Mouse (Mus musculus) naive thymus-derived CD4-positive, alpha-beta T cell, adult 5 months (primary cell): Measurements from ENCODE around the gene Jag2. TPM values are rescaled to one million over a fixed set of nuclear protein-coding genes. Genes with fewer than 3 reads are reported as not detected.

Experiments used
- polyA plus RNA-seq: library from polyadenylated mRNA; unstranded; fragments of 100-300 nt; shearing (Covaris generic); gene quantifications from one replicate; pipeline ENCODE4 v1.2.1, GENCODE M21; 2017

Jag2 gene
- 2.6 TPM for polyA plus RNA-seq

GRCm38 (mm10) chr12:112929562-112930352 is at the start of gene Jag2:
Jag2 (minus strand) TSS chr12:112929776.

GRCm38 (mm10) chr12:112976371-112977073 is 46.9 kb upstream of the Jag2 start, which contains the start of gene Btbd6:
Btbd6 (plus strand) TSS chr12:112976482.

GRCm38 (mm10) chr12:112941776-112942713 is 12.5 kb upstream of the Jag2 start, which contains the start of gene Nudt14:
Nudt14 (minus strand) TSS chr12:112942124.

GRCm38 (mm10) chr12:112868178-112869087 is 61.1 kb downstream of the Jag2 start, which contains the start of gene Gpr132:
Gpr132 (minus strand) TSS chr12:112868228.

Other genes with a start within 250 kb of the Jag2 start
- 9.9 TPM for gene Cep170b, start 209.3 kb downstream of the Jag2 start, polyA plus RNA-seq
- not detected for gene Pld4, start 169.1 kb downstream of the Jag2 start, polyA plus RNA-seq
- gene Ahnak2, start 127.1 kb downstream of the Jag2 start, polyA plus RNA-seq = not detected
- gene Clba1, start 120.8 kb downstream of the Jag2 start, polyA plus RNA-seq = not detected
- 44.3 TPM for gene Cdca4, start 100.4 kb downstream of the Jag2 start, polyA plus RNA-seq
- gene Gpr132, start 61.5 kb downstream of the Jag2 start, polyA plus RNA-seq = 266 TPM
- 43.2 TPM for gene Nudt14, start 12.3 kb upstream of the Jag2 start, polyA plus RNA-seq
- gene Btbd6, start 46.7 kb upstream of the Jag2 start, polyA plus RNA-seq = 85.5 TPM
- gene Brf1, start 70.9 kb upstream of the Jag2 start, polyA plus RNA-seq = 274 TPM
- 44.0 TPM for gene Pacs2, start 84.7 kb upstream of the Jag2 start, polyA plus RNA-seq
- gene Tex22, start 144.7 kb upstream of the Jag2 start, polyA plus RNA-seq = not detected
- gene Mta1, start 168.5 kb upstream of the Jag2 start, polyA plus RNA-seq = 47.9 TPM
- 5.3 TPM for gene Crip2, start 210.5 kb upstream of the Jag2 start, polyA plus RNA-seq
- 726 TPM for gene Crip1, start 216.5 kb upstream of the Jag2 start, polyA plus RNA-seq
- 8.6 TPM for gene Tedc1, start 226.6 kb upstream of the Jag2 start, polyA plus RNA-seq